Mouse (Mus musculus): ENCODE measurements around the gene Kif3c. TPM values are rescaled to one million over a fixed set of nuclear protein-coding genes. Genes with fewer than 3 reads are reported as not detected.
A peak's percentile ranks its signal among the peaks of the same experiment; 100 is the strongest.

The Kif3c gene
- polyA plus RNA-seq, 1 experiment from 2014 or later = 6.2 TPM

DNA sequence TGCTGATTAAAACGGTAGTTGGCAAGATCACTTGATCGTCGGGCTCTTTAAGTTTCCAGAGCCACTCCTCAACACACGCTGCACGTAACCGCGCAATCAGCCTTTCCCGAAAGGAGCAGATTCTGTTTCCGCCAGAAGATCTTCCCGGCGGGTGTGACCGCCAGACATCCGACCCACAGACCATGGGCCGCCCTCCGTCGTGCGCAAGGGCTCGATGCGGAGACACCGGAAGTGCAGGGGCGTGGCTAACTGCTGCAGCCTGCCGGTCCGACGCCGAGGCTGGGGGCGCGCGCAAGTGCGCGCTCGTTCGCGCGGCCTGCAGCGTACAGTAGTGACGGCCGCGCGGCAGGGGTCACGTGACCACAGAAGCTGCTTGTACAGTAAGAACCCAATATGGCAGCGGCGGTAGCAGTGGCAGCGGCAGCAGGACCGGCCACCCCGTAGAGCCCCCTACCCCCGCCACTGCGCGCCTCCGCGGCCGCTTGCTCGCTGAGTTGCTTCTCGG lies 61.6 kb downstream of the Kif3c start, which contains the start of gene Asxl2:
Gene Asxl2 (plus strand): TSS at position 328 of the 505 bp plus-strand sequence.
- peak; percentile 92 for ATAC-seq
- H3K9ac ChIP-seq (ENCODE audit: low read depth, low read length) = peak within 1 kb of the TSS; percentile 90
- WGBS = under 1% methylated on average over 53 of the region's 53 CpGs
- peak within 1 kb of the TSS; percentile 99 for H3K27ac ChIP-seq (ENCODE audit: low read length)
- H3K36me3 ChIP-seq (ENCODE audit: control insufficient read depth, insufficient read depth, low read length) = no peaks in the 10 kb centered on the region
- no peaks in the 10 kb centered on the region for H3K9me3 ChIP-seq (ENCODE audit: control insufficient read depth, low read length)
- H3K4me2 ChIP-seq (ENCODE audit: low read depth, low read length) = peak within 1 kb of the TSS; percentile 70
- peaks cover 9% of the 10 kb centered on the region; the same call in 1 of the 2 replicates for H3K4me1 ChIP-seq (ENCODE audit: control insufficient read depth, insufficient read depth, low read length)
- no peaks in the 10 kb centered on the region for H3K27me3 ChIP-seq (replicated peaks; ENCODE audit: control insufficient read depth, insufficient read depth, low read length)
- H3K4me3 ChIP-seq (ENCODE audit: low read length) = peak within 1 kb of the TSS; percentile 99

DNA sequence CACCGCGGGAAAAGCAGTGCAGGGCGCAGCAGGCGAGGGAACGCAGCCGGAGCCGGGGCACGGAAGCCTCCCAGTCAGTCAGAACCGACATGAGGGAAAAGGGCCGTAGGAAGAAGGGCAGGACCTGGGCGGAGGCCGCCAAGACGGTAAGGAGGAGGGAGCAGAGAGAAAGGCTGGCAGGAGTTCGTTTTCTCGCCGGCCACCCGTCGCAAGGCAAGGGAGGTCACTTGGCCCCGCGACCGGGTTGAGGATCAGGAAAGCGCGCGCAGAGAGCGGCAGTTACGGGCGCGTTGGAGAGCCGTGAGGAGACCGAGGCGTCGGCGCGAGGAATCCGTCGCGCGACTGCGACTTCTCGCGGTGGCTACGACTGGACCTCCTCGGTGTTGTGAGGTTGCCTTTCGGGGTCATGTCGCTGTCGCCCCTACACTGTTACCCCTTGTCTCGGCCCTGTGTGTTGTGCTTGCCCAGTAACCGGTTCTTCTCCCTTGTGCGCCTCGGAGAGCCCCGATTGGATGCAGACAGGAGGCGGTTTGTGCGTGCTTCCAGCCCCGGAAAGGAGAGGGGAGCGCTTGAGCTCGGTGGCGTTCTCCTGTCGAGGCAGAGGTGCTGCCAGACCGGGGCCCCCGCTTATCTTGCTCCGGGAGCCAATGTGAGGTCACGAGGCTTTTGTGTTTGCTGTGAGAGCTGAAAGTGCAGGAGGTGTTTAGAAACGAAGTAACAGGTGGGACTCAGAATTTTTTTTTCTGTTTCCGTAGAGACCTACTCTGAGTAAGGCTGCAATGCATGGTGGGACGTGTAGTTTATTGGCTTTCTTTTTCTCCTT lies 62.3 kb downstream of the Kif3c start:
- peak; percentile 55 for ATAC-seq
- Histone ChIP-seq H3K4me3 (ENCODE audit: low read length) (peak overlapping the region; percentile 99), H3K9ac (ENCODE audit: low read depth, low read length) (peak overlapping the region; percentile 90), H3K9me3 (ENCODE audit: control insufficient read depth, low read length) (no peaks in the 10 kb centered on the region), H3K27me3 (replicated peaks; ENCODE audit: control insufficient read depth, insufficient read depth, low read length) (no peaks in the 10 kb centered on the region), H3K27ac (ENCODE audit: low read length) (peak overlapping the region; percentile 99), H3K36me3 (ENCODE audit: control insufficient read depth, insufficient read depth, low read length) (no peaks in the 10 kb centered on the region), H3K4me1 (ENCODE audit: control insufficient read depth, insufficient read depth, low read length) (peaks cover 9% of the 10 kb centered on the region; the same call in 1 of the 2 replicates), H3K4me2 (ENCODE audit: low read depth, low read length) (peak overlapping the region; percentile 46)
- WGBS = under 1% methylated on average over 63 of the region's 65 CpGs

DNA sequence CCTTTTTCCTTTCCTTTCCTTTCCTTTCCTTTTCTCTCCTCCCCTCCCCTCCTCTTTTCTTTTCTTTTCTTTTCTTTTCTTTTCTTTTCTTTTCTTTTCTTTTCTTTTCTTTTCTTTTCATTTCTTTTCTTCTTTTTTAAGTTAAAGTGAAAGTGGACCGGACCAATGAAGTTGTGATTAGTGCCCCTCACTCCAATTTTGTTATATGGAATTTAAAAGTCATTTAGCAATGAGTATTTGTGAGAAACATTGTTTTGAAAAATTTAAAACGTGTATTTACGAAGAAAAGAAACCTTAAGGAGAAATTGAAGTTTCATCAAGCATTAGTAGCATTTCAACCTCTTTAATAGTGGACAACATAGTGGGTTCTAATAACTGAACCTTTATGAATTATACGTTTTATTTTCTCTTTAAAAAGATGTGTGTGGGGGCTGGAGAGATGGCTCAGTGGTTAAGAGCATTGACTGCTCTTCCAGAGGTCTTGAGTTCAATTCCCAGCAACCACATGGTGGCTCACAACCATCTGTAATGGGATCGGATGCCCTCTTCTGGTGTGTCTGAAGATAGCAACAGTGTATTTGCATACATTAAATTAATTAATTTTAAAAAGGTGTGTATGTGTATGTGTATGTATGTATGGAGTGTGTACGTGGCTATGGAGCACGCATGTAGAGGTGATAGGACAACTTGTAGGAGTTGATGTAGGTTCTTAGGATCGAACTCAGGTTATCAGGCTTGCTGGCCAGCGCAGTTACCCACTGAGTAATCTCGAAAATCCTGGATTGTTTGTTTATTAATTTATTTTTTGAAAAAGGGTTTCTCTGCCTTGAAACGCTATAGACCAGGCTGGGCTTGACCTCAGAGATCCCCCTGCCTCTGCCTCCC lies 63.2 kb downstream of the Kif3c start:
- H3K9ac ChIP-seq (ENCODE audit: low read depth, low read length) = no peak overlapping the region; the same call in 1 of the 2 replicates
- no peak overlapping the region for H3K27ac ChIP-seq (ENCODE audit: low read length)

DNA sequence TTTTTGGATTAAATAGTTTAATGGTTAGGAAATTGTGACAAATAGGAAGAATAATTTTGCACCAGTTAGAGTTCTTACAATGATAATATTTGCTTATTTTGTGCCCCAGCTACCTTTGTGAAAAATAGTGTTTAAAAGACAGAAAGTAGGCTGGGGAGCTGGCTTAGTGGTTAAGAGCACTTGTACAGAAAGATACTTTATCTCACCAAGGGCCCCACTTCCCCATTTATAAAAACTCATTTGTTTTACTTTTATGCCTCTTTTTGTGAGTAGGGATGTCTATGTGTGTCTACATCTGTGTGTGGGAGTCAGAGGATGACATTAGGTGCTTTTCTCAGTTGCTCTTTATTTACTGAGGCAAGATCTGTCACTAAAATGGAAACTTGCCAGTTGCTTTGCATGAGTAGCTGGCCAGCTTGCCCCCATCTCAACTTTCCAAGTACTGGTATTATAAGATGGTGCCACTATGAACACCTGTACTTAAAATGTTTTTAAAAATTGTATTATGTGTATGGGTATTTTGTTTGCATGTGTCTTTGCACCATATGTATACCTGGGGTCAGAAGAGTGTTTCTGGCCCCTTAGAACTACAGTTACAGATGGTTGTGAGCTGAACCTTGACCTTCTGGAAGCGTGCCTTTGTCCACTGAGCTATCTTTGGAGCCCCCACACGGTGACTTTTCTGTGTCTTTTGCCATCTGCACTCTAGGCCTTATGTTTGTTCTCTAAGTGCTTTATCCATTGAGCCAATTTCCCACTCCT lies 64.9 kb downstream of the Kif3c start:
- peaks cover 9% of the 10 kb centered on the region; the same call in 1 of the 2 replicates for H3K4me1 ChIP-seq (ENCODE audit: control insufficient read depth, insufficient read depth, low read length)
- no peak overlapping the region for H3K27ac ChIP-seq (ENCODE audit: low read length)
- no peaks in the 10 kb centered on the region for H3K36me3 ChIP-seq (ENCODE audit: control insufficient read depth, insufficient read depth, low read length)
- WGBS = 70% methylated on average over 2 of the region's 2 CpGs
- ATAC-seq = no peak
- no peak overlapping the region for H3K4me2 ChIP-seq (ENCODE audit: low read depth, low read length)
- H3K4me3 ChIP-seq (ENCODE audit: low read length) = no peak overlapping the region
- no peaks in the 10 kb centered on the region for H3K27me3 ChIP-seq (replicated peaks; ENCODE audit: control insufficient read depth, insufficient read depth, low read length)
- H3K9ac ChIP-seq (ENCODE audit: low read depth, low read length) = no peak overlapping the region
- no peaks in the 10 kb centered on the region for H3K9me3 ChIP-seq (ENCODE audit: control insufficient read depth, low read length)

More for the DNA sequence above, 63.2 kb downstream of the Kif3c start:
- 65% methylated on average over 11 of the region's 11 CpGs for WGBS
- Histone ChIP-seq H3K4me1 (ENCODE audit: control insufficient read depth, insufficient read depth, low read length) (peaks cover 9% of the 10 kb centered on the region; the same call in 1 of the 2 replicates), H3K9me3 (ENCODE audit: control insufficient read depth, low read length) (no peaks in the 10 kb centered on the region), H3K4me2 (ENCODE audit: low read depth, low read length) (peak overlapping the region; percentile 48), H3K4me3 (ENCODE audit: low read length) (peak overlapping the region; percentile 99), H3K27me3 (replicated peaks; ENCODE audit: control insufficient read depth, insufficient read depth, low read length) (no peaks in the 10 kb centered on the region), H3K36me3 (ENCODE audit: control insufficient read depth, insufficient read depth, low read length) (no peaks in the 10 kb centered on the region)
- no peak for ATAC-seq

DNA sequence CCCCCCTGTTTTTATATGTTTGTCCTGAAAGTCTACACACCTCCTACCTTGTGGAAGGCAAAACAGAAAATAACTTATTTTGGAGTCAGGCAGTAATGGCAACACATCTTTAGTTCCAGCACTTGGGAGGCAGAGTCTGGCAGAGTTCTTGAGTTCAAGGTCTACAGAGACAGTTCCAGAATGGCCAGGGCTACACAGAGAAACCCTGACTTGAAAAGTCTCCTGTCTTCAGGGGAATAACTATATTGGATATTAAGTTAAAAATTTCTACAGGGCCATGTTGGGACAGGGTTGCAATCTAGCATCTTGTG lies 65.5 kb downstream of the Kif3c start:
- no peak for ATAC-seq
- Histone ChIP-seq H3K9me3 (ENCODE audit: control insufficient read depth, low read length) (no peaks in the 10 kb centered on the region), H3K27ac (ENCODE audit: low read length) (no peak overlapping the region), H3K4me2 (ENCODE audit: low read depth, low read length) (no peak overlapping the region), H3K9ac (ENCODE audit: low read depth, low read length) (no peak overlapping the region), H3K4me1 (ENCODE audit: control insufficient read depth, insufficient read depth, low read length) (peaks cover 4% of the 10 kb centered on the region; the same call in 1 of the 2 replicates), H3K4me3 (ENCODE audit: low read length) (no peak overlapping the region), H3K27me3 (replicated peaks; ENCODE audit: control insufficient read depth, insufficient read depth, low read length) (no peaks in the 10 kb centered on the region), H3K36me3 (ENCODE audit: control insufficient read depth, insufficient read depth, low read length) (no peaks in the 10 kb centered on the region)

DNA sequence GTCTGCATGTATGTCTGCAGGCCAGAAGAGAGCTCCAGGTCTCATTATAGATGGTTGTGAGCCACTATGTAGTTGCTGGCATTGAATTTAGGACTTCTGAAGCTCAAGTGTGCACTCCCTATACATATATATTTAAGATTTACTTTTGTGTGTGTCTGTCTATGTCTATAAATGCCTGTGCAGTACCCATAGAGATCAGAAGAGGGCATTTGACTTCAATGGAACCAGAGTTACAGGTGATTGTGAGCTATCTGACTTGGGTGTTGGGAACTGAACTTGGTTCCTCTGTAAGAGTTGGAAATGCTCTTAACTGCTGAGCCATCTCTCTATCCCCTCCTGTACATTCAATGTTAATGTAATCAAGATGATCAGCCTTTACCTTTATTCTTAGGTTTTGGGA lies 66.1 kb downstream of the Kif3c start:
- Histone ChIP-seq H3K4me1 (ENCODE audit: control insufficient read depth, insufficient read depth, low read length) (peaks cover 4% of the 10 kb centered on the region; the same call in 1 of the 2 replicates), H3K9ac (ENCODE audit: low read depth, low read length) (no peak overlapping the region), H3K4me2 (ENCODE audit: low read depth, low read length) (no peak overlapping the region), H3K9me3 (ENCODE audit: control insufficient read depth, low read length) (no peaks in the 10 kb centered on the region), H3K27me3 (replicated peaks; ENCODE audit: control insufficient read depth, insufficient read depth, low read length) (no peaks in the 10 kb centered on the region), H3K27ac (ENCODE audit: low read length) (no peak overlapping the region), H3K4me3 (ENCODE audit: low read length) (no peak overlapping the region), H3K36me3 (ENCODE audit: control insufficient read depth, insufficient read depth, low read length) (no peaks in the 10 kb centered on the region)
- ATAC-seq = no peak

DNA sequence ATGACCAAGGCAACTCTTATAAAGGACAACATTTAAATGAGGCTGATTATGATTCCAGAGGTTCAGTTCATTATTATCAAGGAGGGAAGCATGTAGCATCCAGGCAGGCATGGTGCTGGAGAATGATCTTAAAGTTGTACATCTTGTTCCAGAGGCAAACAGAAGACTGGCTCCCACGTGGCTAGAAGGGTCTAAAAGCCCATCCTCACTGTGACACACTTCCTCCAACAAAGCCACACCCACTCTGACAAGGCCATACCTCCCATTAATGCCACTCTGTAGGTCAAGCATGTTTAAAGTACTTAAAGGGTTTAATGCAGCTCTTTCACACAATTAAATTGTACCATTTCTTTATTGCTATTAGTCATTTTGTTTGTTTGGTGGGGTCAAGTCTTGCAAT lies 68.8 kb downstream of the Kif3c start:
- no peak for ATAC-seq
- Histone ChIP-seq H3K4me3 (ENCODE audit: low read length) (no peak overlapping the region), H3K9me3 (ENCODE audit: control insufficient read depth, low read length) (no peaks in the 10 kb centered on the region)

DNA sequence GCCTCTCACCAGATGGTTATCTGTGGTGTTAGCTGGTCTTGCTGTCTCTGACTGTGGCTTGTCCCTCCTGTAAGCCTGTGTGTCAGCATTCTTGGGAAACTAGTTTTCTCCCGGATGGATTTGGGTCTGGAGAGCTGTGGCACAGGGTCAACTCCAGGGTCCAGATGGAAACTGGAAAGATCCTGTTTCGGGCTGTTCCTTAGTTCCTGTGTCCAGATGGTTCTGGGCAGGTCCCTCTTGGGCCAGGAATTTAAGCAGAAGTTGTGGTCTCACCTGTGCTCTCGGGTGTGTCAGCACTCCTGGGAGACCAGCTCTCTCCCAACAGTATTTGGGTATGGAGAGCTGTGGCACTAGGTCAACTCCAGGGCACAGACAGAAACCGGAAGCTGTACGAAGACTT lies 71.5 kb downstream of the Kif3c start:
- Histone ChIP-seq H3K4me3 (ENCODE audit: low read length) (no peak overlapping the region), H3K4me2 (ENCODE audit: low read depth, low read length) (no peak overlapping the region), H3K36me3 (ENCODE audit: control insufficient read depth, insufficient read depth, low read length) (no peaks in the 10 kb centered on the region), H3K9me3 (ENCODE audit: control insufficient read depth, low read length) (no peaks in the 10 kb centered on the region), H3K27me3 (replicated peaks; ENCODE audit: control insufficient read depth, insufficient read depth, low read length) (no peaks in the 10 kb centered on the region), H3K27ac (ENCODE audit: low read length) (no peak overlapping the region), H3K9ac (ENCODE audit: low read depth, low read length) (no peak overlapping the region), H3K4me1 (ENCODE audit: control insufficient read depth, insufficient read depth, low read length) (peaks cover 3% of the 10 kb centered on the region; the same call in 1 of the 2 replicates)
- ATAC-seq = no peak; the same call in 1 of the 2 replicates
- 86% methylated on average over 5 of the region's 5 CpGs for WGBS

More for the DNA sequence above, 68.8 kb downstream of the Kif3c start:
- Histone ChIP-seq H3K27me3 (replicated peaks; ENCODE audit: control insufficient read depth, insufficient read depth, low read length) (no peaks in the 10 kb centered on the region), H3K4me1 (ENCODE audit: control insufficient read depth, insufficient read depth, low read length) (peaks cover 4% of the 10 kb centered on the region; the same call in 1 of the 2 replicates), H3K9ac (ENCODE audit: low read depth, low read length) (no peak overlapping the region), H3K36me3 (ENCODE audit: control insufficient read depth, insufficient read depth, low read length) (no peaks in the 10 kb centered on the region), H3K4me2 (ENCODE audit: low read depth, low read length) (no peak overlapping the region), H3K27ac (ENCODE audit: low read length) (no peak overlapping the region)
- WGBS = 68% methylated on average over 1 of the region's 1 CpGs
